Mouse (Mus musculus): Measurements from ENCODE around the gene Rora. TPM values are rescaled to one million over a fixed set of nuclear protein-coding genes. Genes with fewer than 3 reads are reported as not detected.

Gene Rora
- total RNA-seq, 2 experiments from 2014 or later = 54.8 to 56.1 TPM

DNA sequence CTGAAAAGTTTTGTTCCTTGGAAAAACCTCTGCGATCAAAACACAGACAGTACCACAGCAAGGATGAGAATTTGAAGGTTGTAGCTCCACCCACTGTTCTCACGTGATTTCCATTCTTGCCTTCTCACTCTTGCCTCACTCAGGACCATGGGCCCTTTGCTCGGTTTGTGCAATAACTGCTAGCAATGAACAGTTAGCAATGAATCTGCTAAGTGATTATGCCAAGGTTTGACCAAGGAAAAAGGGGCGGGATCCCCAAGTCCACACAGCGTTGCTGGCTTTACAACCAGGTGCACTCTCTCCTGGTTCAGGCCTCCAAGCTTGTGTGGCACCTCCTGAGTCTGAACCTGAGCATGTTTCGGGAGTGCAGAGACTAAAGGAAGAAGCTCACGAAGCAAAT is 576.3 kb downstream of the Rora start:
- DNase-seq = no peak

DNA sequence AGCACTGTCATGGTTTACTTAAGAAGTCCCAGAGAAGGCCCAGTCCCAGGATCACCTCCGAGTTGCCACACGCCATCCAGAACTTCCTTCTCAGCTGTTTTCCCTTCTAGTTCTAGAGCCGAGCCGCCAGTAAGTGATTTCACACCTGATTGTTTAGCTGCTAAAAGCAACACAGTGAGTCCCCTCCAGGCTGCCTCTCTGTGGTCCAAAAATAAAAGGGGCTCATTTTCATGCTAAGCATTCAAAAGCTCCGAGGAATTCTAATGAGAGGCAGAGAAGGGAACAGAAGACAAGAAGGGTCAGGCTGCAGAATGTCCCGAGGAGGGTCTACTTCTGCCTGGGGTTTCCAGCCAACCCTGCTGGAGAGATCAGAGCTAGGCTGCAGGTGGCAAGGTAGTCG is 580.9 kb downstream of the Rora start:
- no peak for DNase-seq

DNA sequence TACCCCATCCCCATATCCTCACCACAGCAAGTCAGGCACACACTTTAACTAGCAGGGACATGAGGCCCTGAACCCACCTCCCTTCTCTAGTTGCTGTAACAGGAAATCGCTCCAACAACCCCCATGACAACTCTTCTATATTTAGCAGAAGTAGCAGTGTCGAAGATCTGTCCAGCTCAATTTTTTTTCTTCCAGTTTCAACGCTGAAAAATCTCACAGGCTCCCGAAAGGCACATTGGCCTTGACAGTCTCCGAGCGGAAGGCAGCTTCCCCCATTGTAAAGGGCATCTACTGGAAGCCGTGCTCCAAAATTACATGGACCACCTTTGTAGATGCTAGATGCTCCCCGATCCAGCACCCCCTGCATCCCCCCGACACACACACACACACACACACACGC is 583.7 kb downstream of the Rora start:
- no peak for DNase-seq

DNA sequence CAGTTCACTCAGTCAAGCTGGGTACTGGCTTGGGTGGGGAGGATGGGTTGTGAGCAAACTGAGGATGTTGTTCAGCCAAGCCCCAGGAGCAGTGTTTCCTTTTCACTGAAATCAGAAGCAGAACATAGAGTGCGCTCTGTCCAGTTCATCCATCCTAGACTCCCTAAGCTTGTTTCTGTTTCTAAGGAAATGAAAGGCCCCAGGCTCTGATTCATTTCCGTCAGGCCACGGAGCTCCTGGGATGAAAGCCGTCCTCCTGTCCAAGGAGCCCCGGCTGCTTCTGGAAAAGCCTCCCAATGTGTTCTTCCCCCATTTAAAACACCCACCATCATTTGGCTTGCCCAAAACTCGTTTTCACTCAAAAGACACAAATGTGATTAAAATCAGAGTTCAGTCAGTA is 589.0 kb downstream of the Rora start:
- no peak for DNase-seq

DNA sequence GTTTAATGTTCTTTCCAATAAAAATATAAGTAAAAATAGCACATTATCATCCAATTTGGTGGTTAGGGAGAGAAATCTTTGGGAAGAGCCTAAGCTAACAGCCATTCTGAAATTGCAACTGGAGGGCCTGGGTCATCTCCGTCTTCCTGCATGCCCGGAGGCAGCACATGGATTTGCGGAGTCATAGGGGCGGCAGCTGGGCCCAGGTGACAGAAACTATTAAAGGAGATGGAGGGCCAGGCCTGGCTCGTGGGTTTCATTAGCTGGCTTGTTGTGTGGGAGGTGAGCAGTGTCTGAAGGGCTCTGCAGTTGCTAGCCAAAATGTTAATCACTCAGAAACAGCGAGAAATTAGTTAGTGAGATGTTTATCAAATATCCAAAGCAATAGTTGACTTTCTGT is 590.0 kb downstream of the Rora start:
- no peak for DNase-seq

DNA sequence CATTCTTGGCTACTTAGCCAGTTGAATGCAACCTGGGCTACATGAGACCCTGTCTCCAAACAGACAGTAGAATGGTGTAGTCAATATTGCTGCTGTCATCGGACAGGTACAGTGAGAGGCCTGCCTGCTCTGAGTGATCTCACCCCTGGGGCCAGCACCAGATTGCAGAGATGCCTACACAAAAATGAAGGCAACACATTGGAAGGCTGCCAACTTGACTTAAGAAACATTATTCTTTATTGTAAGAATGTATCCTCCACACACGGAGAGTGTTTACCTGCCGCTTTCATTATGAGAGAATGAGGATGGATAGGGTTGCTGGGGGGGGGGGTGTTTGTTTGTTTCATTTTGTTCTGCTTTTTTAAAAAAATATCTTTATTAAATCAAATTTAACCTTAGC is 592.6 kb downstream of the Rora start:
- no peak for DNase-seq

- no peak for DNase-seq
Observed at GRCm38 (mm10) chr9:69249586-69249985, 596.0 kb downstream of the Rora start.

GRCm38 (mm10) chr9:69250326-69250725 is 596.7 kb downstream of the Rora start:
- DNase-seq = no peak

DNA sequence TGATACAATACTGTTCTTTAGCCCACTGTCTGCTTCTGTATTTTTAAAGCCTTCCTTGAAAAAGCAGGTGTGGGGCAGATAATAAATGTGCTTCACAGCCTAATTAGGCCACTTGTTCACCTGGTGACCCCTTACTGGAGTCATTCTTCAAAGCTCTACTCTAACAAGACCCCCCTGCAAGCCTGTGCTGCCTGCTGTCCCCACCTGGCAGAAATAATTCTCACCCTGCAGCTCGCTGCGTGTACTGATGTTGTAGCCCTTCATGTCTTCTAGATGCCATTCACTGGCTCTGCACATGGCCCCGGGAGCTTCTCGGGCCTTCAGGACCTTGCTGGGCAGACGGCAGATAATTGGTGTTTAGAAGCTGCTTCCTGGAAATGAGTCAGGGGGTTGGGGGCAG is 604.9 kb downstream of the Rora start:
- no peak for DNase-seq

- DNase-seq = peak; percentile 92
Observed at GRCm38 (mm10) chr9:69259382-69259781, 605.8 kb downstream of the Rora start.

- peak; percentile 41 for DNase-seq
Observed at GRCm38 (mm10) chr9:69265151-69265550, 611.6 kb downstream of the Rora start.

DNA sequence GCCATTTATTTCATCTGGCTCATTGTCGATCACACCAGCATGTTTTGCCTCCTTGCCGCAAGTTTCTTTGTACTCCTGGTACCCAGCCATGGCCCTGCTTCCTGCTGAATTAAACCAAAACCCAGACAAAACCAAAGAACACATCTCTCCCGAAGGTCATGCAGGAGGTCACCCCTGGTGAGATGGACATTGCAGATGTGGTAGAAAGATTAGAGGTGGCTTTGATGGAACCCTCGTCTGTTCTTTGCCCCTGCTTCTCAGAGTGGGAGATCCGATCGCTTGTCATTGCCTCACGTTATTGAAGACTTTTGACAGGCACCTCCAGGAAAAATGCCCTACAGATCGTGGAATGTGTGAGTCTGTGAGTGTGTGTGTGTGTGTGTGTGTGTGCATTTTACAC is 616.8 kb downstream of the Rora start:
- no peak for DNase-seq

DNA sequence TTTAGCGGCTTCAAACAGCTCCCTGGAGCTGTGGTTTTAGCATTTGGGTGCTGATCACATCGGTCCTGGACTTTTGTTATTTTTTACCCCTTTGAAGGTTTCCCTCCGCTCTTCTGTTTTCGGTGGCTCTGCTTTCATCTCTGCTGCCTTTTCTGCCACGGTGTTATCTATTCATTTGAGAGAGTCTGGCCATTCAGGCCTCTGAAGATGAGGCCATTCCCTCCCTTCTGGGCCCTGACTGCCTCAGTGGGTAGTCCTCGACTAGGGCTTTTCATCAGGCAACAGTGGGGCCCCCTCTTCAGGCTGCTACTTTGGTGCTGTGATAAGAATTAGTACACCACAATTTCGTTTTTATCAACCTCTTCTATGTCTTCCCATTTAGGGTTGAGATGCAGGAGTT is 617.3 kb downstream of the Rora start:
- no peak for DNase-seq

DNA sequence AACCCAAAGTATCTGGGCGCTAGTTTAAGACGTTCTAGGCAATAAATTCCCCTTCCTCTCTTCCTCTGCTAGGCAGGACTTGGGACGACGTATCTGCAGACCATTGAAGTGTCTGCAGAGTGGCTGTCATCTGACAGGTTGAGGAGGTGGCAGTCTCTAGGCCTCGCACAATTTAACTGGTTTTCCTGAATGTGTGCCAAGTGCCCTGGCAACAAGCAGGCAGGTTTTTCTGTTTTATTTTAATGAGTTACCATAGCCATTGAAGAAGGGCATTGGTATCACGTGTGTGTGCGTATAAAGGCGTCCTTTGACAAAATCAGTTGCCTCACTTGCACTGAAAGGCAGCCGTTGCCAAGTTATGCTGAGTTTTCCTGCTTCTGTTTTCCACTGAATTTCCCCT is 619.3 kb downstream of the Rora start:
- no peak for DNase-seq

GRCm38 (mm10) chr9:69274766-69275485 is 621.3 kb downstream of the Rora start:
- no peak for DNase-seq

DNA sequence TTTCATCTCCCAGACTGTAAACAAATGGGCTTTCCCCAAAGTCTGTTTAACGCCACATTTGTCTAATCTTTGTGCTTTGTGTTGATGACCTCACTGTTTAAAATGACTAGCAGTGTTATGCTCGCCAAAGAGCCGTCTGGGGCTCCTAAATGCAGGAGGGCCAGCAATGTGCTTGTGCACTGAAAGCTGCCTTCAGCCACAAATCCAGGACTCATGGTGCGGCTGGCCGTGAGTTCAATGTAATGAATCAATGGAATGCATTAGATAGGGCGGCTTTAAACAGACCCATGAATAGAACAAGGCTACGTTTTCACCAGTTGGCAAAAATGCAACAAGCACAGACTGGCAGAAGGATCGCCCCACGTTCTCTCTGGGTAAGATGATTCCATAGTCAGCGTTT is 623.7 kb downstream of the Rora start:
- DNase-seq = no peak

DNA sequence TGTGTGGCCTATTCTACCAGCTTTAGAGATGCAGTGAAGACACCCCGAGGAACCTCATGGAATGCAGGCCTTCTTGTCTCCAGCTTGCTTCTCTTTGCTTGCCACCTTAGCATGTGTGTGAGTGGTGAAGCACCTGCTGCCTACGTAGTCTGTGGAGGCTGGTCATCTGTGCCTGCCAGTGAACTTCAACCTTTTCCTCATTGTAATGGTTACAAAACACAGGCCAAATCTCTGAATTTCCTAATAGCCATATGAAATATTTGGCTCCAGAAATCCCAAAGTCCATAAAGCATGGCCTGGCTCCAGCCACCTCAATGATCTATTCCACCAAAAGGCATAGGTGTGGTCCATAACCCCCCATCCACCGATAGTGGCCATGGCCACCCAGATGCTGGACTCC is 631.4 kb downstream of the Rora start:
- DNase-seq = no peak

DNA sequence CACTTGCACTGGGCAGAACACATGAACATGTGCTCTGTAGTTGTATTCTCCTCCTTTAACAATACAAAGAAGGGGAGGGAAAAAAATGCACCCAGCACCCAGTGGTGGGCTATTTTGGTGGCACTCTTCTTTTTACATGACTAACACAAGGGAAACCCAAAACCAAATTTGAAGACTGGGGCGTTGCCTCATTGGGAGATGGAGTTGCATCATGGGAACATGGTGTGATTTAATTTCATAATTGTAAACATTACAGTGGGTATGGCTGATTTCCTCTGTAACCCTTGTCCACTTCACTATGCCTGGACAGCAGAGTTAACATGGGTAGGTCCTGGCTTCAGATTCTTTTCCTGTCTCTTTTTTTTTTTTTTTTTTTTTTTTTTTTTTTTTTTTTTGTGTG is 634.5 kb downstream of the Rora start:
- no peak for DNase-seq

- DNase-seq = no peak
Observed at GRCm38 (mm10) chr9:69288586-69288985, 635.0 kb downstream of the Rora start.

- peak; percentile 91 for DNase-seq
Observed at GRCm38 (mm10) chr9:69289056-69290017, 635.8 kb downstream of the Rora start.

DNA sequence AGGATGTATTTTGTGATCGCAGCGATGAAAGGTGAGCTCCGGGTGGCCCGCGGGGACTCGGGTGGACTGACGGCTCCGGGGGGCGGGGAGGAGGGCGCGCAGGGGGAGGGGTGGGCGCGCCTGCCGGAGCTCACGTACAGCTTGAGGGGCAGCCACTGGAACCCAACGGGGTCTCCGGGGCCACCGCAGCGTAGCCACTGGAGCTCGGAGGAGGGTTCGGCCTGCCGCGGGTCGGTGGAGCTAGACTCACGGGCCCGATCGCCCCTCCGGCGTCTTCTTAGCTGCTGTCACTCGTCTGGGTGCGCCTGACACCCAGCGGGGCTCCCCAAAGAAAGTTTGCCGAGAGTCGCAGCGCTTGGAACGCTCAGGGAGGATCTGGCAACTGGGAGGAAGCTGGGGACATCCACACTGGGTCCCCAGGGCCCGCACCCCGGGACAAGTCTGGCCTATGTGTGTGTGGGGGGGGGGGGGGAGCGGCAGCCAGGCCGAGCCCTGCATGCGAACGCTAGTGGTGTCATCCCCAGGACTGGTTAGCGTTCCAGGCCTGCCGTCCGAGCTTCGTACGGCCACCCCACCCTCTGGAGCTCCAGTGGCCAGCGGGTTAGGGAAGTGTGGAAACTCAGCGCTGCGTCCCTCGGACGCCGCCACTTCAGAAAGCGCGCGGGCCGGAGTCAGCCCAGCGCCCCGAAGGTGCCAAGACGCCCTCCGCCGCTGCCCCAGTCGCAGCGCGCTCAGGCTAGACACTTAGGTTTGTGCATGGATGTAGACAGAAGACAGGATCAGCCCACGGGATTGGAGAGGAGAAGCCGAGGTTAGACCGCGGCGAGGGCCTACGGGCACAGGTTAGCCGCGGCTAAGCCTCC is 636.7 kb downstream of the Rora start:
- DNase-seq = peak; percentile 49

- DNase-seq = no peak
Observed at GRCm38 (mm10) chr9:69290881-69291450, 637.4 kb downstream of the Rora start.
